In the genomic region with DNA sequence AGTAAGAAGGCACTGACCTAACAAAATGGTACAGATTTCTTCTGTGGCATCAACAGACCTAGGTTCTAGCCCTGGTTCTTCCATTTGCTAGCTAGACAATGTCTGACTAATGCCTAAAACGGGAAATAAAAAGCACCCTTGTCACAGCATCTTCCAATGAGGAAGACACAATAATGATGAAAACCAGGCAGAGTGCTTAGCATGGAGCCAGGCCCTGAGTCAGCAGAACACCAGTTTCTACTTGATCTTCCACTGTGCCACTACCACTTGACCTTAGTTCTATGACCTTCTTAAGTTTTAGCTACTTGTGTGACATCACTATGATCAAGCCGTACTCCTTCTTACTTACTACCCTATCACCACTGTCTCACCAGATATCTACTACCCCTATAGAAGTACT, we compare ENCODE assay signal across 12 mouse cellular contexts.
"Had no signal": no experiment of that assay in that cellular context is flagged by ENCODE, and none has a peak within 500 bp of the region (broad histone marks: within the 10 kb centered on the region; RNA-seq: fewer than 3 reads in every experiment).

No protein-coding gene starts in this region.

- H3K27ac ChIP-seq: intestine, embryonic 15.5 days; limb, embryonic 12.5 days; liver, embryonic 14.5 days; midbrain, embryonic 12.5 days; neural tube, embryonic 15.5 days had no signal

- H3K4me1 ChIP-seq: intestine, embryonic 15.5 days; limb, embryonic 12.5 days; midbrain, embryonic 12.5 days; neural tube, embryonic 15.5 days had no signal

- H3K9me3 ChIP-seq: intestine, embryonic 15.5 days; limb, embryonic 12.5 days; midbrain, embryonic 12.5 days; neural tube, embryonic 15.5 days had no signal

- H3K36me3 ChIP-seq: intestine, embryonic 15.5 days; limb, embryonic 12.5 days; midbrain, embryonic 12.5 days; neural tube, embryonic 15.5 days had no signal

- H3K4me3 ChIP-seq: intestine, embryonic 15.5 days; limb, embryonic 12.5 days; midbrain, embryonic 12.5 days; myocyte; neural tube, embryonic 15.5 days had no signal

- H3K4me2 ChIP-seq: intestine, embryonic 15.5 days; limb, embryonic 12.5 days; midbrain, embryonic 12.5 days; neural tube, embryonic 15.5 days had no signal

- H3K9ac ChIP-seq: intestine, embryonic 15.5 days; limb, embryonic 12.5 days; liver, embryonic 14.5 days; midbrain, embryonic 12.5 days; neural tube, embryonic 15.5 days had no signal

- DNase-seq: liver; lung, adult 2 months; right cerebral cortex, postnatal 4 days; spleen, adult 18-20 months; thymus, adult 18-20 months; thymus, postnatal 25 days had no signal

- ATAC-seq: intestine, embryonic 15.5 days had no signal

- H3K27me3 ChIP-seq: intestine, embryonic 15.5 days; limb, embryonic 12.5 days; midbrain, embryonic 12.5 days; neural tube, embryonic 15.5 days had no signal
